Mouse (Mus musculus): ENCODE measurements at regions not wholly inside any gene's neighbourhood (a gene's known extent, or its start where the extent isn't known, plus 50 kb on each side); places are given as distances from the start of the nearest gene placed in this dataset.

DNA sequence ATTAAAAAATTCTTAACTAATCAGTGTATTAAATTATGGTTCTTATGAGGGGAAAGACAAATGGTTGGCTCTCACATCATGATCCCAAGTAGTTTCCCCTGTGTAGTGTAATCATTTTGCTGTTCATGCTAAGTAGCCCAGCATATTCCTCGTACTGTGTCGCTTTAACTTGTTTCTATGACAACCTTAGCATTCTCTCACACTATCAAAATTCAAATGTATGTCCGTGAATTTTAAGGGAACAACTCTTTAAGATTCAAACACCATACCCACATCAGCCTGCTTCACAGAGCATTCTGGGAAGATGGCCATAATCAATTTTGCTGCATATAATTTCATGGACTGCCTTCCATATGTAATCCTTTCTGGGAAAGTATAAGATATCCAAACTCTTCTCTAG lies 241.4 kb upstream of the Ubash3b start:
- DNase-seq (ENCODE audit: inconsistent age in 2 of 2, low spot score in 1 of 2) = no peak

DNA sequence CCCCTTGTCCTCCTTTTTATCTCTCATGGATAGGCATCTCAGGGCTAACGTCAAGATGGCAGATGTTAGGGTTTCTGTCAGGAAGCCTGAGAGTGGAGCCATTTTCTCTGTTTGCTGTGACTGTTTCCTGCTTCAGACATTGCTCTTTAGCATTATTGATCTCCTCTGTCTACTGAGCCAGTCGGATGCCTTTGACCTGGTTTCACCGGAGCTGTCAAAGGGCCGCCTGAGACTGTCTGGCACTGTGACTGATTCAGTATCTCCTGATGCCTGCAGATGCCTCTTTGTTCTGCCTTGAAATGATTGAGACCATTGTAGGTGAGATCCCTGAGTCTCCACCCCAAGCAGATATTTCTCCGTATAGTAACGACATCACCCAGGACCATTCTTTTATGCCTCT lies 239.5 kb upstream of the Ubash3b start:
- no peak for DNase-seq (ENCODE audit: inconsistent age in 2 of 2, low spot score in 1 of 2)

GRCm38 (mm10) chr9:41395471-41395870 lies 234.0 kb upstream of the Ubash3b start:
- no peak for DNase-seq (ENCODE audit: inconsistent age in 2 of 2, low spot score in 1 of 2)

- peak in 1 of 2 experiments; percentile 49 for DNase-seq (ENCODE audit: inconsistent age in 2 of 2, low spot score in 1 of 2)
These were observed 230.3 kb upstream of the Ubash3b start for GRCm38 (mm10) chr9:41391591-41392320.

GRCm38 (mm10) chr9:41379283-41379682 lies 217.8 kb upstream of the Ubash3b start:
- DNase-seq (ENCODE audit: inconsistent age in 2 of 2, low spot score in 1 of 2) = no peak

DNA sequence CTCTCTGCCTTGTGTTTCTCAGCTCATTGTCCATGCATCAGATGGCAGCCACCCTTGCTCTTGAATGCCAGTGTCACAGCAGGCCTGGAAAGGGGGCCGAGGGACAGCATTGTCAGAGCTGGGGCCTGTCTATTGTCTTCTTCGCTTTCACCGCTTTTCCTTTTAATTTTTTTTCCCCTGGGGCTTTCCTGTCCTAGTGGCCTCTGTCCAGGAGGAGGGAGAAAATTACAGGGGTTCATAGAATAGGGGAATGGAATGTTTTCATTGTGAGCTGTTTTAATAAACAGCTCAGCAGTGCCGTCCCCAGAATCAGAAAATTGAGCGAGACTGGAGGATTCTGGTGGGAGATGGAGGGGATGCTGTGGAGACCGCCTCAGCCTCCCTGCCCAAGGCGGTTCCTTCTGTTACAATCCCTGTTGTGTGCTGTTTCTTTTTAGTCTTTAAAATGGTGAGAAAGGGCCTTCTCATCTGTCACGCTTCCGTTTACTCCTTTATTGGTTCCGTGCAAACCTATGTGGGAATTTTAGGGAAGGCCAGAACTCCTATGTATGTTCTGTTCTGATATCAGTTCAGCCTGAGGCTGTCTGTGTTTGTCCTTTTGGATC lies 217.2 kb upstream of the Ubash3b start:
- DNase-seq (ENCODE audit: inconsistent age in 2 of 2, low spot score in 1 of 2) = no peak

DNA sequence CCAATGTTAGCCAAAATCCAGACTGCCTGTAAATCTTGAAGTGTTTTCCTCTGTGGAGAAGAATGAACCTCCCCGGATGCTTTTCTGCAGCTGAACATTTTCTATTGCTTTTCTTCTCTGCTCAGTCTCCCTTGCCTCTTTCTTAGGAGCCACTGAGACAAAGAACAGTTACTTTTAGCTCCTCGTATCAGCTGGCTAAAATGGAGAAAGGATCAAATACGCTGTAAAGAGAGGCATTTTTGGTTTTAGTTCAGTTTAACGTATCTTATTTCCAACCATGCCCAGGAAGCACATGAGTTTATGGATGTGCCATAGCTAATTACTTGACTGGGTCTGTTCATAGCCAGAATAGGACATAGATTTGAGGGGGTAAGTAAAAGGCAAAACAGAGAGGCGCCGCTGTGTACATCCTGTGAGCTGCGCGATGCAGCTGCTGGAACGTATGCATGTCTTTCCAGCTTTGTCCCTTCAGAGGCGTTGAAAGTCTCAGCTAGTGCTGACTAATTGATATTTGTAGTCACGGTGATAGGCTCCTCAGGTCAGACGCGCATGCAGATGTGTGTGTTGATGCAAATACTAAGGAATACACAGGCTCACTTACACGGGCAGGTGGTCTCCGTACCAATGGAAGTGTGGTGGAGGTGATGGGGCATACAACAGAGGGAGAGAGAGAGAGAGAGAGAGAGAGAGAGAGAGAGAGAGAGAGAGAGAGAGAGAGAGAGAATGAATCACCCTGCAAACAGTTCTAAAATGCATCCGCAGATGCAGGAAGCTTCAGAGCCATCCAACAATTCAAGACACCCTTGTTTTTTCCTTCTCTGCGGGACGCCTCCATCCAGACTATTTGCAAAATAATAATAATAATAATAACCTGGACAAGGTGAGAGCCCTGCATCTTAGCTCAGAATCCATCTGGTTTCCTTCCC lies 216.5 kb upstream of the Ubash3b start:
- DNase-seq (ENCODE audit: inconsistent age in 2 of 2, low spot score in 1 of 2) = no peak

- DNase-seq (ENCODE audit: inconsistent age in 2 of 2, low spot score in 1 of 2) = no peak
These were observed 215.6 kb upstream of the Ubash3b start for GRCm38 (mm10) chr9:41376948-41377700.

DNA sequence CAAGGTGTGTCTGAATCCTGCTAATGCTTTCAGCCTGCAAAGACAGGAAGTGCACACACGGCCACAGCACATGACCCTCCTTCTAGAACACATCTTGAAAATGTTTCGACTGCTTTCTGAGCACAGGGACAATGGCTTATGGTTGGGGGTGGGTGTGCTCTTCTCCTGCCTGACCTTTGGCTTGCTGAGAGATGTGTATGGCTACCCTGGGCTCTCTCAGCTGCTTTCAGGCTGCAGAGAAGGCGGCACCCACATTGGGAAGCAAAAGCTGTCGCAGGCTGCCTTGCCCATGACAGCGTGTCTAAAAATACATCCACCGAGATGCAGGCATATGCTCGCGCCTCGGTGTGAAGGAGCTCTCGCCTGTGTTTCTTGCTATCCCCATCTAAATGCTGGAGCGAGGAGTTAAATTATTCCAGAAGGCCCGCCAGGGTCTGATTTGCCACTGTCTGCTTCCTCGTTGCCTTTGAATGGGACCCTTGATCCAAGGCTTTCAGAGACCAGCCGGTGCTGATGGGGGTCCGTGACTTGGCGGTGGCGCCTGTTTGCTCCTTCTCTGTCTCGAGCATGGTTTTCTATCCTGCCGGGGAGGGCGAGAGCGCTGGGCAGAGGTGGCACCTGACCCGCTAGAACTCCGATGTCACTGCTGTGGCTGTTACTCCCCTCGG lies 214.6 kb upstream of the Ubash3b start:
- peak in 1 of 2 experiments; percentile 40 for DNase-seq (ENCODE audit: inconsistent age in 2 of 2, low spot score in 1 of 2)

DNA sequence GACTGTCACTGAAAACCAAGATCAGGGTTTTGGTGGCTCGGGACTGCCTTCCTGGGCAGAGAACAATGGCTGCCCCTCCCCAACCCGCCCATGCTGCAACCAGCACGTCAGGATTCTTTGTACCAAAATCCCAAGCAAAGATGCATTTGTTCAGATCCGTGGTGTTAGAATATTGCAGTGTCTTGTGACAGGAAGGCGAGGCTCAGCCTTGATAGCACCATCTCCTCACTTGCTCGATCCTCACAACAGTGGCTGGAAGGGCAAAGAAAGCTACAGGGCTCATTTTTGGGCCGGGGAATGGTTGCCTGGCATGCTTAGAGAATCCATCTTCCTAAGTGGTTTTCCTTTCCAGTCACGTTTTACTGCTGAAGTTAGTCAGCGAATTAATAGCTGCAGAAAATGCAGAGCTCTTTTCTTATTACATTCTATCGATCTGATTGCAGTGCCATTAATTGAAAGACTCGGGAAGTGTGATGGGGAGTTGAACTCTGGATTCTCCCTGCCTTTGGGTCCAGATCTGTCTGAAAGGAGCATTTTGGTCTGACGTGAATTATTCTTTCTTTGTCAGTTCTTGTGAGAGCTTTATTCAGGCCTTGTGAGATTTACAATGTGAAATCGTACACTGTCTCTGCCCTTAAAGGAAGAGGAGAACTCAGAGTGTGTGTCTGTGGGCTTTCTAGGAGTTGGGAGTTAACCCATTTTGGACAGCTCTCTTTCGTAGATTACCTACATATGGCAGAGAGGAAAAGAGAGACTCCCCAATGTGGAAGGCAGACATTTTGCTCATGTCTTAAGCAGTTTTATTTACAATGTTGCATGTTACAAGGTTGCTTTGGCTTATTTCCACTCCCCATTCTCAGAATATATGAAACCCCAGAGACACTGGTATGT lies 213.3 kb upstream of the Ubash3b start:
- no peak for DNase-seq (ENCODE audit: inconsistent age in 2 of 2, low spot score in 1 of 2)

- DNase-seq (ENCODE audit: inconsistent age in 2 of 2, low spot score in 1 of 2) = no peak
These were observed 204.9 kb upstream of the Ubash3b start for GRCm38 (mm10) chr9:41366405-41366804.

GRCm38 (mm10) chr9:41365251-41365650 lies 203.8 kb upstream of the Ubash3b start:
- DNase-seq (ENCODE audit: inconsistent age in 2 of 2, low spot score in 1 of 2) = no peak

- no peak for DNase-seq (ENCODE audit: inconsistent age in 2 of 2, low spot score in 1 of 2)
These were observed 203.1 kb upstream of the Ubash3b start for GRCm38 (mm10) chr9:41364442-41365250.

- no peak for DNase-seq (ENCODE audit: inconsistent age in 2 of 2, low spot score in 1 of 2)
These were observed 198.9 kb upstream of the Ubash3b start for GRCm38 (mm10) chr9:41360356-41360755.

- no peak for DNase-seq (ENCODE audit: inconsistent age in 2 of 2, low spot score in 1 of 2)
These were observed 197.8 kb upstream of the Ubash3b start for GRCm38 (mm10) chr9:41359286-41359685.

GRCm38 (mm10) chr9:41345338-41345737 lies 183.8 kb upstream of the Ubash3b start:
- no peak for DNase-seq (ENCODE audit: inconsistent age in 2 of 2, low spot score in 1 of 2)

DNA sequence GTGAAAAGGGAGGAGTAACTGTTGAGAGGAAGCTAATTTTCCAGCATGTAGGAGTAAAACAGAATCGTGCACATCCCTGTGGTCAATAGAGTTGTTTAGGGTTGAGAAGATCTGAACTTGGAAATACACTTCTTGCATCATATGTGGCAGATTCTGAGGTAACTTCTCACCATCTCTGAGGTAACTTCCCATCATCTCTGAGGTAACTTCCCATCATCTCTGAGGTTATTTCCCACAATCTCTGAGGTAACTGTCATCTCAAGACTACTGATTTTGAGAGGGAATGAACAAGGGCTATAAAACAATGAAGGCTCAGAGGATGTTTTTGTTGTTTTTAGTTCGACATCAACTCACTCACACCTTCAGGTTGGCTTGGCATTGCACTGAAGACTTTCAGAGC lies 175.9 kb upstream of the Ubash3b start:
- no peak for DNase-seq (ENCODE audit: inconsistent age in 2 of 2, low spot score in 1 of 2)

DNA sequence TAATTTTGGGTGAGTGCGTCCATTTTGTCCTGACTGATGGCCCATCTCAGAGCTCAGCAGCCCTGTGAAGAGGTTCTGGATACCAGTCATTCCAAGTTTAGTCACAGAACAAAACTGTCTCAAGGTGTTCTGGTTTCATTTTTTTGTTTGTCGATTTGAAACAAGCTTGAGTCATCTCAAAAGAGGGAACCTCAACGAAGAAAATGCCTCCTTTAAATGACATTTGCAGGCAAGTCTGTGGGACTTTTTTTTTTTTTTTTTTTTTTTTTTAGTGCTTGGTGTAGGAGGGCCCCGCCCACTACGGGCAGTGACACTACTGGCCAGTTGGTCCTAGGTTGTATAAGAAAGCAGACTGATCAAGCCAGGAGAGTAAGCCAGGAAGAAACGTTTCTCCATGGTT lies 175.3 kb upstream of the Ubash3b start:
- no peak for DNase-seq (ENCODE audit: inconsistent age in 2 of 2, low spot score in 1 of 2)
